Mouse (Mus musculus) ovary, adult 10 weeks (tissue): ENCODE measurements around the gene Pms1. TPM values are rescaled to one million over a fixed set of nuclear protein-coding genes. Genes with fewer than 3 reads are reported as not detected.

Experiments used
- polyA plus RNA-seq: library from polyadenylated mRNA; stranded (reverse); fragments of 350-450 nt; fragmentation: Illumina TruSeq; extraction: RNeasy Lipid Tissue Mini Kit (QIAGEN cat#74804); gene quantifications from one replicate; pipeline ENCODE4 v1.2.3, GENCODE M21; 2014

Pms1 gene
- polyA plus RNA-seq = 15.8 TPM

GRCm38 (mm10) chr1:53296581-53297383 is at the start of gene Pms1, which contains the start of the genes Ormdl1 and Gm28778:
Gene Pms1 (minus strand): TSS chr1:53297018.
Gene Ormdl1 (plus strand): TSS chr1:53297095.
Gene Gm28778 (plus strand): TSS chr1:53297111.

GRCm38 (mm10) chr1:53312989-53313967 is 16.5 kb upstream of the Pms1 start, which contains the start of gene Osgepl1:
Gene Osgepl1 (plus strand): TSS chr1:53313624.

GRCm38 (mm10) chr1:53187536-53187935 is 109.3 kb downstream of the Pms1 start, which contains the start of gene 1700019A02Rik:
Gene 1700019A02Rik (minus strand): TSS chr1:53187636.

Other genes starting within 250 kb of the Pms1 start
- not detected for gene Mstn, start 235.4 kb downstream of the Pms1 start, polyA plus RNA-seq
- gene 1700019A02Rik, start 109.4 kb downstream of the Pms1 start, polyA plus RNA-seq = not detected
- 91.9 TPM for gene Ormdl1, start 77 bp upstream of the Pms1 start, polyA plus RNA-seq
- not detected for gene Gm28778, start 93 bp upstream of the Pms1 start, polyA plus RNA-seq
- gene Osgepl1, start 16.6 kb upstream of the Pms1 start, polyA plus RNA-seq = 41.5 TPM
- gene Asdurf, start 55.6 kb upstream of the Pms1 start, polyA plus RNA-seq = 180 TPM
- 0.40 TPM for gene Gm28551, start 55.6 kb upstream of the Pms1 start, polyA plus RNA-seq
- gene Asnsd1, start 55.7 kb upstream of the Pms1 start, polyA plus RNA-seq = 77.1 TPM